8 mouse cellular contexts compared by ENCODE assay signal in the genomic region with DNA sequence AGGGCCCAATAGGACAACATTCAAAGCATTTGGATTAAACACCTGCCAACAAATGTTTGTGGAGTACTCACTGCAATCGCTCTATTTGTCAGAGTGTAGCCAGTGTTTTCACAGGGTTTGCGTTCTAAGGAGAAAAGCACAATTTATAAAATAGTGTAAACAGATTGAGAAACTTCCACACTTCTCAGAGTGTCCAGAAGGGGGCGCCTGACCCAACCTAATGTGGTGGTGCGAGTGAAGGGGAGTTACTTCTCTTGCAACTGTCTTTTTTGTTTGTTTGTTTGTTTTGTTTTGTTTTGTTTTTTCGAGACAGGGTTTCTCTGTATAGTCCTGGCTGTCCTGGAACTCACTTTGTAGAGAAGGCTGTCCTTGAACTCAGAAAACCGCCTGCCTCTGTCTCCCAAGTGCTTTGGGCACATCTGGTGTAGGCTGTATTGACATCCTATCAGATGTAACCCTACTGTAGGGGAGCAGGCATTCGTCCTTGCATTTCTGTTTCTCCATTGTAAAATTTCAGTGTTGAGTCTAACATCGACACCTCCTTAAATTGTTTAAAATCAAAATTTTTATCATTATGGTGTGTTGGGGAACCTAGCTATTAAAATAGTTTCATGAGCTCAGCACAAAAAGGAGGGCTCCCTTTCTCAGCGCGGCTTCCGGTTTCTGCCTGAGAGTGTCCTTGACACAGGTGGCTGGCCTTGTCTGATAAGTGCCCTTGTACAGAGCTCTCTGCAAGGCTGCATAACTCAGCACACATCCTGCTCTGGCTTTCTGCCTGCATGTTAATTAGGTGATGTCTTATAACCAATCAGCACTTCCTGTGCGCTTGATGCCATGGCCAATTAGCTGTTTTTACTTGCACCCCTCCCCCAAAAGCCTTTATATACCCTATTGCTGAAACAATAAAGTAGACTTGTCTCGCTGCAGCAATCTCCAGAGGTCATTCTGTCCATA.
DNase-seq lines count a peak whose midpoint lies in the region; ATAC-seq and TF ChIP-seq lines count a peak whose summit lies in the region.

No protein-coding gene starts in this region.

- 55% methylated on average over 13 of the region's 13 CpGs for WGBS in kidney, embryonic 16.5 days
- WGBS in small intestine, adult 2 months: 52% methylated on average over 13 of the region's 13 CpGs

- H3K4me2 ChIP-seq in kidney, embryonic 16.5 days (replicated peaks; ENCODE audit: low read depth, low read length): no peak overlapping the region

- no peaks in the 10 kb centered on the region for H3K9me3 ChIP-seq in kidney, embryonic 16.5 days (ENCODE audit: low read length)

- H3K27me3 ChIP-seq in kidney, embryonic 16.5 days (ENCODE audit: insufficient read depth, low read length): no peaks in the 10 kb centered on the region
- H3K27me3 ChIP-seq in small intestine, adult 2 months (ENCODE audit: control insufficient read depth, insufficient read depth, low read length): no peaks in the 10 kb centered on the region

- no peak overlapping the region for H3K4me3 ChIP-seq in kidney, embryonic 16.5 days (ENCODE audit: low read length)
- H3K4me3 ChIP-seq in small intestine, adult 2 months (ENCODE audit: low read depth, low read length): no peak overlapping the region

- no peaks in the 10 kb centered on the region for H3K4me1 ChIP-seq in kidney, embryonic 16.5 days (ENCODE audit: insufficient read depth, low read length)
- no peaks in the 10 kb centered on the region for H3K4me1 ChIP-seq in small intestine, adult 2 months (ENCODE audit: control insufficient read depth, insufficient read depth, insufficient read length, low read length)

- no peak for TF ChIP-seq POLR2A in small intestine, adult 2 months (IDR thresholded peaks at IDR 0.05; ENCODE audit: low read depth, low read length)

- DNase-seq in left cerebral cortex, adult 18-20 months (ENCODE audit: low spot score in 2 of 2): peak; percentile 54 to 73
- DNase-seq in left cerebral cortex, adult 11 months (ENCODE audit: low spot score): no peak
- peak; percentile 61 for DNase-seq in adrenal gland, postnatal 25 days
- DNase-seq in frontal cortex, postnatal 36 days (ENCODE audit: low spot score in 2 of 2): peak; percentile 32 to 55
- DNase-seq in lung, postnatal 25 days (ENCODE audit: low spot score): peak; percentile 9

- peak; percentile 73 for ATAC-seq in kidney, embryonic 16.5 days (ENCODE audit: low FRiP score, low TSS enrichment)
- no peak for ATAC-seq in activated CD4-positive, CD25-positive, alpha-beta regulatory T cell, adult 4 months

- peak; percentile 24; the same call in 1 of the 2 replicates for TF ChIP-seq CTCF in small intestine, adult 2 months (IDR thresholded peaks at IDR 0.05; ENCODE audit: extremely low read depth, insufficient read length, insufficient replicate concordance, low read depth, low read length)

- no peak overlapping the region for H3K9ac ChIP-seq in kidney, embryonic 16.5 days (replicated peaks; ENCODE audit: low read length)

- H3K36me3 ChIP-seq in kidney, embryonic 16.5 days (ENCODE audit: insufficient read depth, low read length): no peaks in the 10 kb centered on the region
- no peaks in the 10 kb centered on the region for H3K36me3 ChIP-seq in small intestine, adult 2 months (ENCODE audit: control insufficient read depth, insufficient read depth, low read length)

- no peak overlapping the region for H3K27ac ChIP-seq in kidney, embryonic 16.5 days (ENCODE audit: low read length)
- no peak overlapping the region for H3K27ac ChIP-seq in small intestine, adult 2 months (ENCODE audit: insufficient read depth, low read depth, low read length)
